Mouse (Mus musculus): Measurements from ENCODE around the gene Olfr51.
"Not testable (repeated sequence)": the region's sequence is repeated elsewhere in the genome, so short reads cannot be mapped to it uniquely, and the experiment has no call there.

Olfr51 gene

DNA sequence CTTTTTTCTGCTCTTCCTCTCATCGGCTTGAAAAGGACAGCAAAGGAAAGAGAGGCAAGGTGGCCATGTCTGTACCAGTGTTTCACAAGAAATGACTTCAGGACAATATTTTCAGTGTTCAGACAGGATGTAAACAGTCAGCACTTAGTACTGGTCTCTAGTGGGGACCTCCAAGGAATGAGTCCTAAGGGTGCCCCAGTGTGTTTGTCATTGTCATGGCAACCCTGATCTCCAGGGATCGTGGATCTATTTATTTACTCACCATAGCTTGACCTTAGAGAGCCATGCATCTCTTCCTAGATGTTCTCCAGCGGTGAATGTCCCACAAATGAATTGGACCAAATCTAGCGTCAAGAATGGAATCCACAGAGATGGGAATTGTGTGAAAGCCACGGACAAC is at the start of gene Olfr51:
Olfr51 (plus strand) TSS at position 301 of the 400 bp plus-strand sequence.
- DNase-seq: no peak

DNA sequence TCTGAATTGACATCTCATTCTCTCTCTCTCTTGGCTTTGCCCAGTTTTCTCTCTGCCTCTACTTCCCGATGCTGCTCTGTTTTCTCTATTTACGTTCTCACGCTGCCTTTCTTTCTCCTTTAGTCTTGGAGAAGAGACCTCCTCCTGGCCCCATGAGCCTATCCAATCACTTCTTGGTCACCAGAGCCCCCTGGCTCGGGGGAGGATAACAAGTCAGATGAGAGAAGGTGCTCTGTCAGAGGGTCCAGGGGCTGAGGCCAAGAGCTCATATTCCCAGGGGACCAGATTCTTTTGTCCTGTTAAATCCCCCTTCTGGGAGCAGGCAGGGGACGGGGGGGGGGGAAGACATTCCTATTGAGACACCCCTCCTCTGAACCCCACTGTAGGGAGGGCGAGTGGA is 49.7 kb upstream of the Olfr51 start, which contains the start of gene Prop1:
Prop1 (minus strand) TSS at position 101 of the 400 bp plus-strand sequence.
- DNase-seq: no peak

DNA sequence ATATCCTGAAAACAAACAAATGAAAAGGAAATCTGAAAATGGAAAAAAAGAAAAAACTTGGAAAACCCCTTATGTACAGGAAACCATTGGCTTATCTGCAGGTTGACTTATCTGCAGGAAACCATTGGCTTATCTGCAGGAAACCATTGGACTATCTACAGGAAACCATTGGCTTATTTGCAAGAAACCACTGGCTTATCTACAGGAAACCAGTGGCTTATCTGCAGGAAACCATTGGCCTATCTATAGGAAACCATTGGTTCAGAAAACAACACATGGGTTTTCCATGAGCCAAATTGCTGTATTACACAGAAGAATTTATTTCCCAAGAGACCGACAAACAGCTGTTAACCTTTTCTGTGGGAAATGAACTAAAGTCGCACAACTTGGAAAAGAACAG is 38.5 kb upstream of the Olfr51 start:
- no peak for DNase-seq

DNA sequence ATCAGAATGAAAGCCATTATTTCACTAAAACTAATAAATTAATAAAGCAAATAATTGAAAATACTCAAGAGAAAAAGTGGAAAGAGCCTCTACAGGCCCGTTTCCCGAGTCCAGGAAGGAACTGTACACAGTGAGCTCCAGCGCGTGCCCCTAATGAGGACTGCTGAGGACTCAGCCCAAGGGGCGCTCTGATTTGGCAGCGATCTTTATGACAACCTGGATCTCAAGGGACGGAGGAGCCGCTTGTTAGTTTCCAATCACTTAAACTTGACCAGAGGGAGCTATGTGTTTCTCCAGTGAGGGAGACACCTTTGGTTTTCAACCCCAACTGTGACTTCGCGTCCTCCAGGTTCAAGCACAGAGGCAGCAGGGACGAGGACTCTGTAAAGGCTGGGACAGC is 37.2 kb upstream of the Olfr51 start, which contains the start of gene Olfr1378:
Olfr1378 (plus strand) TSS at position 301 of the 400 bp plus-strand sequence.
- no peak for DNase-seq

DNA sequence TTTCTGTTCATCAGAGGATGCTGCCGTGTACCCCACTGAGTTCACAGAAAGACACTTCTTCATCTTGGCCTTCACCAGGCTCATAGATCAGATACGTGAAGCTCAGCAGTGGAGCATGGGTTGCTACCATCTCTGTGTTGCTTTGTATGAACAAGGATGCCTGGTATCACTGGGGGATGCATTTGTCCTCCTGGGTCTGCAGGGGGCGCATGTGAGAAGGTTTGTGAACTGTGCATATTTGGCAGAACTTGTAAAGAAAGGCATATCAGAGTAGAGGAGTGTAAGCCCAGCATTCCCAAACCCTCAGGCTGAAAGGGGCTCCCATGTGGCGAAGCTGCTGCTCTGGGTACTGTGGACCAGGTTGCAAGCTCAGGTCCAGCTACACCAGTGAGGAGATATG is 26.2 kb upstream of the Olfr51 start:
- DNase-seq: no peak

DNA sequence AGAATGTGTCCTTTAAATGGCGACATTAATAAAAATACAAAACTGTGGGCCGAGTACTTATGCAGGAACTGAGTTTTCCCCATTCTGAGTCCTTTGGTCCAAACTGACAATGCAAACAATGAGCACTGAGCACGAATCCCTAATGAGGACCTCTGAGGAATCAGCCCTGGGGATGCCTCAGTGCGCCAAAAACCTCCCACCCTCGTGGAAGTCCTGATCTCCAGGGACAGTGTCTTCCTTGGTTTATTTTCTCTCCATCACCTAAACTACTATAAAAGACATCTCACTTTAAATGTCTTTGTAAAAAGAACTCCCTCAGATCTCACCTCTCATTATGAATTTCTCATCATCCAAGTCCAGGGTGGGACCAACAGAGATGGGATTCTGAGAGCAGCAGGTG is 21.7 kb upstream of the Olfr51 start, which contains the start of gene Olfr1377:
Olfr1377 (plus strand) TSS at position 301 of the 400 bp plus-strand sequence.
- DNase-seq: no peak

DNA sequence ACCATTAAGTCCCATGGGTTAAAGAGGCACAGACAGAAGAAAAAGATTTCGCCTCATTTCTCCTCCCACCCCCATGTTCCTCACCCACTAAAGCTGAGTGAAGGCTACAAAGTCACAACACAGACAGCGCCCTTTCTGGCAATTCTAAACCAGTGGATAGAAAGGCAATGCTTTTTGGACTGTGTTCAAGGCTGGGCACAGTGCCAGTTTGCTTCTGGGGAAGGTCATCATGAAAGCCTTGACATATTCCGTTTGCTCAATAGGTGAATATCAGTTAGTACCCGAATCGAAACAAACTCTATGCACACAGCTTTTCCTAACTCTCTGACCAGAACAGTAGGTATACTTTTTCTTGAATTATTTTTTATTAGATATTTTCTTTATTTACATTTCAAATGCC is 8.4 kb downstream of the Olfr51 start:
- DNase-seq: no peak

DNA sequence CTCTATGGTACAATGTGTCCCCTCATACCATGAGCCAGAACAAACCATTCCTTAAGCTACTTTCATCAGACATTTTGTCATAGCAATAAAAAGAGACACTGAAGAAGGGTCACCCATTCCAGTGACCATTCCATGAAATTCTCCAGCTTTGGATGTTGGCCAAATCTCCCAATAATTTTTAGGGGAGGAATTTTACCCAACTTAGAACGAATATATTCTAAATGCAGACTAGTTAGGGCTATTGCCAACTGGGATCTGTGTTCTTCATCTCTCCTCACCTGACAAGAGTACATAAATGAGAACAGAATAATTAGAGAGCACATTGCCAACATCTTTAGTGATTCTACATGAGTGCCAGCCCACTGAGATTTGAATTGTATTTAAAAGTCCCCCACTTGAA is 10.5 kb downstream of the Olfr51 start, which contains the start of gene Olfr54:
Olfr54 (plus strand) TSS at position 301 of the 400 bp plus-strand sequence.
- DNase-seq: no peak

DNA sequence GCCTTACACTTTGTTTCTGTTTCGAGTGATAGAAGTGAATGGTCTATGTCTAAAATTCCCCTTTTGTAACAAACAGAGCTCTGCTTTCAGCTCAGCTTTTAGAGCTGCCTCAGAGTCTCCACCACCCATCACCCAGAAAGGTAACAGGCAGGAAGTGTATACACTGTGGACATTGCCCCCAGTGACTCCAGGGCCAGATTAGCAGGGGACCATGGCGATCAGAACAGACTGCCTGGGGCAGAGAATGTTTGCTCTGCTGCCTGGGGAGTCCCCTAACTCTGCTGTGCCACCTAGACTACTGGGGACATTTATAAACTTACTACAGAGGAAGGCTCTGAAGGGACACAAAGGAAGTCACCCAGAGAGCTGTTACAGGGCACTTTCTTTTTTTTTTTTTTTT is 12.9 kb downstream of the Olfr51 start:
- no peak for DNase-seq

DNA sequence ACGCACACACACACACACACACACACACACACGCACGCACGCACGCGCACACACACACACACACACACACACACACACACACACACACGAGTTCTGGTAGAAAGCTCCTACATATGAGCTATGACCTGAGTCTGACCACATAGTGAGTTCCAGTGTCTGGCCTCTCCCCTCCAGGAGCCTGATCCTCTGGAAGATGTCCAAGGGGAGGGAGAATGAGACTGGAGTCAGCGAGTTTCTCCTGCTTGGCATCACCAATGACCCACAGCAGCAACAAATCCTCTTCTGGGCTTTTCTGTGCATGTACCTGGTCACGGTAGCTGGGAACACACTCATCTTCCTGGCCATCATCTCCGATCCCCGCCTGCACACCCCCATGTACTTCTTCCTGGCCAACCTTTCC is 23.4 kb downstream of the Olfr51 start:
- not testable (repeated sequence) for DNase-seq

DNA sequence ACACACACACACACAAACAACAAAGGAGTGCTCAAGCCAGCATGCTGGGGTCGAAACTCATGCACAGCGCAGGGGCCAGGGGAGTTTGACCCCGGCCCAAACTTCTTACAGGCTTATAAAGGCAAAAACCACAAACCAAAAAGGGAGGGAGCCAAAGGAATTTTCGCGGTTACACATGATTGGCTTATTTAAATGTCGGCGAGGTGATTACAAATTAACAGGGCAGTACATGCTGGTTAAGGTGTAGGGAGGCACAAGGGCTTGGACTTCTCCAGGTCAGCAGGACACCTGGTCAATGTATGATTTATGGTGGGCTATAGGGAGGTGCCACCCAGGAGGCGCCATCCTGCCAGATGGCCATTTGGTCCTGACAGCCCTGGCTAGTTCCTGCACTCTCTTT is 26.0 kb downstream of the Olfr51 start:
- not testable (repeated sequence) for DNase-seq

DNA sequence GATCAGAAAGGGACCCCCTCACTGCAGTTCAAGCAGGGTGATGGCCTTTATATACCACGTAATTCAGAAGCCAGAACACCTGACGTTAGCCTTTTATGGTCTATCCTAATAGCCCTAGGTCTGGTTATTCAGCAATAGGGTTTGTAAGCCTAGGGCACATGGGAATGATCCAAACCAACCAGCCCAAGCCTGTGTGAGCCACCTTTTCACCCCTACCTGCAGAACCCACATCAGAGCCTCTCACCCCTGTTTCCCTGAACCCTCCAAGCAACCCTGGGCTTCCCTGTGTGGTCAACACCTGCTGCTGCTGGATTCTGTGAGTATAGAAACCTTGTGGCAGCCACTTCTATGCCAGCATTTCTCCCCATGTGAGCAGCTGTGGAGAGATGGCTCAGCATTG is 26.8 kb downstream of the Olfr51 start:
- DNase-seq: no peak

DNA sequence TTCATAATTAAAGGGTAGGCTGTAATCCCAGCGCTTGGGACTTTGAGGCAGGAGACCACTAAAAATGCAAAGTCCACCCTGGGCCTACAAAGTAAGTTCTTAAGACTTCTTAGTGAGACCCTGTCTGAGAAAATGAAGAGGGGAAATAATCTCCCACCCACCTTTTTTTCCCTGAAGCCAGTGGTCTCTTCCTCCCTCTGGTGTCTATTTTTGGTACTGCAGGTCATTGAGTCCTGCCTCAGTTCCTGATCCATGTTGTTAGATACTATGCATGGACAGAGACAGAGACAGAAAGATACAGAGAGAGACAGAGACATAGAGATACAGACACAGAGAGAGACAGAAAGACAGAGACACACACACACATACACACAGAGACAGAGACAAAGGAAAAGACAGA is 29.5 kb downstream of the Olfr51 start:
- no peak for DNase-seq

DNA sequence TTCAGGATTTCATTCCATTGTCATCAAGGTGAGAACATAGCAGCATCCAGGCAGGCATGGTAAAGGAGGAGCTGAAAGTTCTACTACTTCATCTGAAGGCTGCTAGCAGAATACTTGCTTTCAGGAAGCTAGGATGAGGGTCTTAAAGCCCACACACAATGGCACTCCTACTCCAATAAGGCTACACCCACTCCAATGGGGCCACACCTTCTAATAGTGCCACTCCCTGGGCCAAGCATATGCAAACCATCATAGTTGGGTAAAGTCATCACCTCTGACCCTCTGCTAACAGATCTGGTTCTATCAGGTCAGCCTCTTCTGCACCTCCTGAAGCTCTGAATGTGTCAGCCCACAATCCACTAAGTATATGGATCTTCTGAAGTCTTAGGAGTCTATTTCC is 30.7 kb downstream of the Olfr51 start:
- not testable (repeated sequence) for DNase-seq

DNA sequence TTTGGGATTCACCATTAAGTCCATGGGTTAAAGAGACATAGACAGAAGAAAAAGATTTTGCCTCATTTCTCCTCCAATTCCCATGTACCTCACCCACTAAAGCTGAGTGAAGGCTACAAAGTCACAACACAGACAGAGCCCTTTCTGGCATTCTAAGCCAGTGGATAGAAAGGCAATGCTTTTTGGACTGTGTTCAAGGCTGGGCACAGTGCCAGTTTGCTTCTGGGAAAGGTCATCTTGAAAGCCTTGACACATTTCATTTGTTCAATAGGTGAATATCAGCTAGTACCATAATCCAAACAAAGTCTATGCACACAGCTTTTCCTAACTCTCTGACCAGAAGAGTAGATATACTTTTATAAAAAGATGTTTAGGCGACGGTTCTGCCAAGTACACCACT is 32.6 kb downstream of the Olfr51 start:
- no peak for DNase-seq

DNA sequence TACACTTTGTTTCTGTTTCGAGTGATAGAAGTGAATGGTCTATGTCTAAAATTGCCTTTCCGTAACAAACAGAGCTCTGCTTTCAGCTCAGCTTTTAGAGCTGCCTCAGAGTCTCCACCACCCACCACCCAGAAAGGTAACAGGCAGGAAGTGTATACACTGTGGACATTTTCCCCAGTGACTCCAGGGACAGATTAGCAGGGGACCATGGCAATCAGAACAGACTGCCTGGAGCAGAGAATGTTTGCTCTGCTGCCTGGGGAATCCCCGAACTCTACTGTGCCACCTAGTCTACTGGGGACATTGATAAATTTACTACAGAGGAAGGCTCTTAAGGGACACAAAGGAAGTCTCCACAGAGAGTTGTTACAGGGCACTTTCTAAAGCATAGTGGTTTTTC is 41.4 kb downstream of the Olfr51 start:
- not testable (repeated sequence) for DNase-seq

DNA sequence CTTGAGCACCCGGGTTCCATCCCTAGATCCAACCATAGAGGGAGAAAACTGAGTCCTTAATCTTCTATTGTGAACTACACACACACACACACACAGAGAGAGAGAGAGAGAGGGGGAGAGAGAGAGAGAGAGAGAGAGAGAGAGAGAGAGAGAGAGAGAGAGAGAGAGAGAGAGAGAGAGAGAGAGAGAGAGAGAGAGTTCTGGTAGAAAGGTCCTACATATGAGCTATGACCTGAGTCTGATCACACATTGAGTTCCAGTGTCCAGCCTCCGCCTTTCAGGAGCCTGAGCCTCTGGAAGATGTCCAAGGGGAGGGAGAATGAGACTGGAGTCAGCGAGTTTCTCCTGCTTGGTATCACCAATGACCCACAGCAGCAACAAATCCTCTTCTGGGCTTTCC is 44.4 kb downstream of the Olfr51 start, which contains the start of gene Olfr1375:
Olfr1375 (plus strand) TSS at position 301 of the 400 bp plus-strand sequence.
- DNase-seq: not testable (repeated sequence)

DNA sequence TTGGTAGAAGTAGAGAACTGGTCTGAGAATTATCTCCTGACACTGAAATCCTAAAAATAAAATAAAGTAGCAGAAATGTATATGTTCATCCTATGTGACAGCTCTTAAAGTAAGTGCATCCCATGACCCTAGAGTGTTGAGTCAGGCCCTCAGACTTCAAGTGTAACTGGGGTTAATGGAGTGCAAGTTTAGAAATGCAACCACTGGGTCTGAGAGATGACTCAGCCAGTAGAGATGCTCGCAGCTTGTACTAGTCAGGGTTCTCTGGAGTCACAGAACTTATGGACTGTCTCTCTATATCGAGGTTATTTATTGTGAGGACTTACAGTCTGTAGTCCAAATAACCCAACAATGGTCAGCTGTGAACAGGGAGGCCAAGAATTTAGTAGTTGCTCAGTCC is 48.3 kb downstream of the Olfr51 start:
- DNase-seq: no peak

DNA sequence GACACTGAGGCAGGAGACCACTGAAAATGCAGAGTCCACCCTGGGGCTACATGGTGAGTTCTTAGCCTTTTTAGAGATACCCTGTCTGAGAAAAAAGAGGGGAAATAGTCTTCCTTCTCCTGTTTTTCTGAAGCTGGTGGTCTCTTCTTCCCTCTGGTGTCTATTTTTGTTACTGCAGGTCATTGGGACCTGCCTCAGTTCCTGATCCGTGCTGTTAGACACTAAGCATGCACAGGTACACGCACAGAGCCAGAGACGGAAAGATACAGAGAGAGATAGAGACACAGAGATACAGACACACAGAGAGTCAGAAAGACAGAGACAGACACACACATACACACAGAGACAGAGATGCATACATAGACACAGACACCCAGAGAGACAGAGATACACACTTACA is 49.8 kb downstream of the Olfr51 start:
- DNase-seq: no peak

DNA sequence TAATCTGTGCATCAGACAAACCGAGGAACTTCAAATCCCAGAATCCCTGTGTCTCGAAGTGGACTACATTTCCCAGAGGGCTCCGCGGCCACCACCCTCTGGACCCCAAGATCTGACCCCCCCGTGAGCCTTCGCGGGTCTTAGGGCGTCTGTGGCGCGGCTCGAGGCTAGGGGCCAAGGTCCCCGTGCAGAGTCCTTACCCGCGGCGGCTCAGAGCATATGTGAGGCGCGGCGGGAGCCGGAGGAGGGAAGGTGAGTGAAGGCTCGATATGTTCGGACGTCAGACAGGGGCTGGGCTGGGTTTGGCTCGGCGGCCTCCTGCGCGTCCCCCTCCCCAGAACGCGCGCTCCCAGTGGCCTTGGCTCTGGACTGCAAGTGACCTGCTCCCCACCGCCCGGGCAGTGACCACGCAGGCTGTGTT is 55.8 kb downstream of the Olfr51 start, which contains the start of gene Zfp354a:
Zfp354a (plus strand) TSS at position 107 of the 421 bp plus-strand sequence.
- DNase-seq: peak; percentile 84

All from cerebellum, adult 9-10 months (tissue).